Mouse (Mus musculus) lung, adult 10 weeks (tissue): ENCODE data around the gene Ubald1. TPM values are rescaled to one million over a fixed set of nuclear protein-coding genes. Genes with fewer than 3 reads are reported as not detected.

Experiments
- polyA plus RNA-seq: library from polyadenylated mRNA; stranded (reverse); fragments of 350-450 nt; fragmentation: Illumina TruSeq; extraction: RNeasy Lipid Tissue Mini Kit (QIAGEN cat#74804); gene quantifications from one replicate; pipeline ENCODE4 v1.2.3, GENCODE M21; 2014; ENCODE audit warnings: low read depth, low replicate concordance; ENCODE audit not compliant: insufficient read depth

Gene Ubald1
- 32.6 TPM for polyA plus RNA-seq

DNA sequence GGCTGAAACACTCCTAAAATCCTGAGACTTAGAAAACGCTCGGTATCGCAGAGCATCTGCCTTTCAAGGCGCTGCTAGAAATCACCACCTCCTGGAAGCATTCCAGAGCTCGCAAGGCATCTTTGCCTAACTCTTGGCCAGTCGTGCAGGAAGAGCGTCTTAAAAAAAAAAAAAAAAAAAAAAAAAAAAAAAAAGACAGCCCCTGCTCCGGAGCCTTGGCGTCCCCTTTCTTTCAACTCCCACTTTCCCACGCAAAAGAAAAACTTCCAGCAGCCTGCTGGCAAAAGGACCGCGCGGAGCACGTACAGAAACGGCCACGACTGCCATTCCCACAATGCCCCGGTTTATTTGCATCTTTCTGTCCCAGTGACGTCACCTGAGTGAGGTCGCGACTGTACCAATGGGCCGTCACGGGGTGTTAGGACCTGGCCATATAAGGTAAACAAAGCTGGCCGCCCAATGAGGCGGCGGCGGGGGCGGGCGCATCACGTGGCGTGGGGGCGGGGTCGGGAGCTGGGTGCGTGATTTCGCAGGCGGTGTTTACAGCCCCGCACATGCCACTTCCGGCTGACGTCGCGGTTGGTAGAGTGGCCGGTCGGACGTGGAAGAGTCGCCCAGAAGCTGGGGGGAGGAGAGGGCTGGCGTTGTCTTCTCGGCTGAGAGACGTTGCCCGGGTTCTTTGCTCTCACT lies at the start of gene Ubald1:
Gene Ubald1 (minus strand): TSS at position 180 of the 690 bp plus-strand sequence.

GRCm38 (mm10) chr16:4885760-4886689 lies 5.9 kb upstream of the Ubald1 start, which contains the start of gene Mgrn1:
Gene Mgrn1, plus strand, starts transcription at chr16:4886249.

DNA sequence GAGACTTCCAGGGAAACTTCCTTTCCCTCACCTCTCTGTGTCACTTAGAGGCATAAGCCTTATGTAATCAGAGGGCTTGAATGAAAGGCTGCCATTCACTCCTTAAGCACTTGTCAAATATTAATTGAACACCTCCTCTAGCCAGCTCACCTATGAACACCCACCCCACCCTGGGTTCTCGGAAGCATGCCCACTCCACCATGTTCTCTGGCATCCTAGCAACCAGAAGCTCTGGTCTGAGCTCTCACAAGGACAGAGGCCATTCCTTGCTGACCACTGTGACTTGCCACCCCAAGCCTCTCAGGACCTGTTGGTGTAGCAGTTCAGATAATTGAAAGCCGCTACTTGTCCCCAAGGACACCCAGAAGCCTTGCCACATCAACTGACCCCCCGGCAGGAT lies 44.9 kb downstream of the Ubald1 start, which contains the start of gene 4930562C15Rik:
Gene 4930562C15Rik (plus strand): TSS at position 226 of the 400 bp plus-strand sequence.

Other genes with a start within 250 kb of the Ubald1 start
- 19.4 TPM for gene Vasn, start 240.4 kb downstream of the Ubald1 start, polyA plus RNA-seq
- gene Dnaja3, start 240.3 kb downstream of the Ubald1 start, polyA plus RNA-seq: 25.0 TPM
- gene Coro7, start 200.5 kb downstream of the Ubald1 start, polyA plus RNA-seq: 11.4 TPM
- gene Nmral1, start 161.0 kb downstream of the Ubald1 start, polyA plus RNA-seq: 2.9 TPM
- 65.9 TPM for gene Hmox2, start 154.0 kb downstream of the Ubald1 start, polyA plus RNA-seq
- gene Cdip1, start 90.0 kb downstream of the Ubald1 start, polyA plus RNA-seq: 24.1 TPM
- gene 4930562C15Rik, start 44.9 kb downstream of the Ubald1 start, polyA plus RNA-seq: 1.4 TPM
- 34.5 TPM for gene Mgrn1, start 5.9 kb upstream of the Ubald1 start, polyA plus RNA-seq
- 44.3 TPM for gene Nudt16l1, start 58.4 kb upstream of the Ubald1 start, polyA plus RNA-seq
- gene Anks3, start 83.9 kb upstream of the Ubald1 start, polyA plus RNA-seq: 23.2 TPM
- gene Sept12, start 117.5 kb upstream of the Ubald1 start, polyA plus RNA-seq: not detected
- gene Smim22, start 127.0 kb upstream of the Ubald1 start, polyA plus RNA-seq: 90.9 TPM
- gene Rogdi, start 133.2 kb upstream of the Ubald1 start, polyA plus RNA-seq: 43.6 TPM
- gene Glyr1, start 169.5 kb upstream of the Ubald1 start, polyA plus RNA-seq: 45.3 TPM
- 15.9 TPM for gene Ubn1, start 169.7 kb upstream of the Ubald1 start, polyA plus RNA-seq